Mouse (Mus musculus) heart, embryonic 15.5 days (tissue): ENCODE data around the gene Il17rb. TPM values are rescaled to one million over a fixed set of nuclear protein-coding genes. Genes with fewer than 3 reads are reported as not detected.

ENCODE experiments used
- ATAC-seq: fragments of 200-750 bp; cut with Nextera tagmentation; replicated peaks from 2 replicates; pipeline ENCODE4 v1.8.0; 2017; ENCODE audit warnings: low read depth, moderate TSS enrichment; ENCODE audit not compliant: insufficient number of reproducible peaks, insufficient read depth, low FRiP score
- H3K27ac ChIP-seq: fragments of 300-500 bp; sonication (generic); 2 replicates; pipeline ENCODE4 v1.5.1; 2015; ENCODE audit warnings: mild to moderate bottlenecking, inconsistent platforms
- H3K27me3 ChIP-seq: fragments of 300-500 bp; sonication (generic); 2 replicates; pipeline ENCODE4 v1.6.1; 2015; ENCODE audit warnings: inconsistent platforms
- H3K36me3 ChIP-seq: fragments of 300-500 bp; sonication (generic); 2 replicates; pipeline ENCODE4 v1.6.1; 2015; ENCODE audit warnings: mild to moderate bottlenecking, inconsistent platforms
- H3K4me1 ChIP-seq: fragments of 300-500 bp; sonication (generic); replicated peaks from 2 replicates; pipeline ENCODE4 v1.6.1; 2015; ENCODE audit warnings: inconsistent platforms
- H3K4me2 ChIP-seq: fragments of 300-500 bp; sonication (generic); 2 replicates; pipeline ENCODE4 v1.6.1; 2015; ENCODE audit warnings: inconsistent platforms, mild to moderate bottlenecking, moderate library complexity
- H3K4me3 ChIP-seq: fragments of 300-500 bp; sonication (generic); 2 replicates; pipeline ENCODE4 v1.5.1; 2015; ENCODE audit warnings: mild to moderate bottlenecking, inconsistent platforms
- H3K9ac ChIP-seq: fragments of 300-500 bp; sonication (generic); 2 replicates; pipeline ENCODE4 v1.6.1; 2015; ENCODE audit warnings: mild to moderate bottlenecking, inconsistent platforms
- H3K9me3 ChIP-seq: fragments of 300-500 bp; sonication (generic); replicated peaks from 2 replicates; pipeline ENCODE4 v1.6.1; 2016; ENCODE audit warnings: inconsistent platforms
- WGBS: fragments of 180-500 bp; shearing (Covaris S2); methylation state at CpG from one replicate; pipeline ENCODE4 v1.1.7; 2015; ENCODE audit warnings: mixed read lengths; 5-methylcytosine and 5-hydroxymethylcytosine counted together
- polyA plus RNA-seq: library from polyadenylated mRNA; unstranded; fragments of >200 nt; fragmentation: Nextera tagmentation; extraction: Ambion mirVana; gene quantifications from 2 replicates; pipeline ENCODE4 v1.2.1, GENCODE M21; 2015

Gene Il17rb
- polyA plus RNA-seq: 0.62 and 3.0 TPM in 2 replicates

DNA sequence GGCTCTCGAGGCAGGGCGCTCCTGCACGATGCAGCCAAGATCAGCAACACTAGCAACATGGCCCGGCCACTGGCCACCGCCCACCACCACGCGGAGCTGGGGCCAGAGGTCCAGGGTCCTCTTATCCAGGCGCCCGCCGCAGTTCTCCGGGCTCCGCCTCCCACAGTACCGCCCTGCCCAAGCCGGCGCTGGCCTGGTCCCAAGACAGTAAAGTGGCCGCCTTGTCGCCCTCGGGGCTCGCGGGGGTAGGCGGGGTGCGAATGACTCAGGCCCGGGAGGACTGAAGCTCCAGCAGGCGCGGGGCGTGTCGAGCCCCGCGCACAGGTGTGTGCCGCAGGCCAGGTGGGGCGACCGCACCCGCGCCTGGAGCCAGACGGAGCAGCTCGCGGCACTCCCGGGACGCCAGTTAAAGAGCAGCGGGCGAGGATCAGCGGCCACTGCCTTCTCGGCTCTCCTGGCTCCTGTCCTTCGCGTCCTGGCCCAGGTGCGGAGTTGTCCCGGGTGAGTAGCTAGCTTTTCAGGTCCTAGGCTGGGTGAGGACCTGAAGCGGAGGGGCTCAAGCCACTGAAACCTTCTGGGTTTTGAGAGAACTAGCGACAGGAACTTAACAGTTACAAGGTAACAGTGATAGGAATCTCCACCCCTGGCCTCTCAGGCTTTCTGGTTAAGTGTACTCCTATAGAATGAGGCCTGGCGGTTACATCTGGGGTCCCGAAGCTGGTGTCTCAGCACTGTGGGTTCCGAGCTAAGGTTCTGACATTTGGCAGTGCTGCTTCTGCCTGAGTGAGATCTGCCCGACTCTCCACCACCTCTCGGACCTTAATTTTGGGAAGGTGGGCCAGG lies at the start of gene Il17rb, which contains the start of gene Chdh:
Gene Il17rb, minus strand, starts transcription at position 164 of the 843 bp plus-strand sequence.
Gene Chdh, plus strand, starts transcription at position 291 of the 843 bp plus-strand sequence.
- Histone ChIP-seq H3K9me3 (no peaks in the 10 kb centered on the region), H3K4me2 (peak within 1 kb of the TSS; percentile 85), H3K4me1 (peaks cover 20% of the 10 kb centered on the region), H3K27ac (peak within 1 kb of the TSS; percentile 32; the same call in 1 of the 2 replicates), H3K27me3 (peaks cover 31% of the 10 kb centered on the region), H3K36me3 (no peaks in the 10 kb centered on the region), H3K4me3 (peak within 1 kb of the TSS; percentile 47), H3K9ac (peak within 1 kb of the TSS; percentile 47; the same call in 1 of the 2 replicates)
- 8% methylated on average over 54 of the region's 54 CpGs for WGBS
- peak; percentile 47 for ATAC-seq

DNA sequence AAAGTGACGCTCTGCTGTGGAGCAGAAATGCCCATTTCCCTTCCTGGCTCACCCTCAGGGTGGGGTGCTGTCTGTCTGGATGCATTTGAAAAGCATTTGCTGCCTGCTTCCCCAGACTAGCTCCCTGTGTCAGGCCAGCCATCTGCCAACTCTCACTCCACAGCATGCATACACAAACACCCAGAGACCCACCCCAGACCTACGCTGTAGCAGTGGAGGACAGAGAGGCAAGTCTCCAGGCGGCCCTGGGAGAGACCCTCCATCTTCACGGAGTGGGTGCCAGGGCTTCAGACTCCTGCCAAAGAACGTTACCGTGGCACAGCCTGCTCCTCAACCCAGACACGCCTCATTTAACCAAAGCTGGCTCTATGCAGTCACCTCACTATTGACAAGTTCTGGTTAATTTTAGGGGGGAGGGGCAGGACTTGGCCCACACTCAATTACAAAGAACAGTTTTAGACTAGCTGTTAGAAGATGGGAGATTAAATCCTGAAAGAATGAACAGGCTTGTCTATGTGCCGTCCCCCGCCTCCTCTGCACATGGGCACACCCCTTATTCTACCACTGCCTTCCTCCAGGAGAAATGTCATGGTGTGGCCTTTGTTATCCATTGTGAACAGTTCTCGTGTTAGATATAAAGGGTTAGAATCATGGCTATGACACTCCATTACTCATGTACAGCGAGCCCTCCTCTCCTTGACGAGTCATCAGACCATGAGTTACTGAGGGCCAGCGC lies 47.5 kb upstream of the Il17rb start:
- H3K36me3 ChIP-seq: no peaks in the 10 kb centered on the region
- H3K27ac ChIP-seq: 0 out of 2 replicates have a peak overlapping the region, but pooled peaks have one; percentile 15
- H3K4me2 ChIP-seq: no peak overlapping the region
- ATAC-seq: no peak; the same call in 1 of the 2 replicates
- 56% methylated on average over 13 of the region's 13 CpGs for WGBS
- H3K4me1 ChIP-seq: peaks cover 8% of the 10 kb centered on the region; the same call in 1 of the 2 replicates
- H3K27me3 ChIP-seq: no peaks in the 10 kb centered on the region
- H3K9ac ChIP-seq: no peak overlapping the region
- no peaks in the 10 kb centered on the region for H3K9me3 ChIP-seq
- H3K4me3 ChIP-seq: no peak overlapping the region

DNA sequence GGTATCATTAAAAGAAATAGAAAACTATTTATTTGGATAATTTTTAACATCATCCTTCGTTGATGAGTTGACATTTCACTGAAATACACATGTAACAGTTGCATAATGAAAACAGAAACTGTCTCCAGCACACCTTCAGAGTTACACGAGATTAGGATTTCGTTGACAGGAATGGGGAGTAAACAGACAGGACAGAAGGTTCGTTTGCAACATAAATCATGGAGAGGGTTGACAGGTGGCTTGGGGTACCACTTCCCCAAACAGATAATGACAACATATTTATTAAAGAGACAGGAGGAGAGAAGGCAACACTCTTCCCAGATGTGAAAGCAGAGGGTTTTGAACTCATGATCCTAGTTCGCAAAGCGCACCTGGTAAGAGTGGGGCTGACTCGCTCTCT lies 46.2 kb upstream of the Il17rb start:
- Histone ChIP-seq H3K9me3 (no peaks in the 10 kb centered on the region), H3K4me3 (no peak overlapping the region), H3K9ac (no peak overlapping the region), H3K4me1 (peaks cover 8% of the 10 kb centered on the region; the same call in 1 of the 2 replicates), H3K36me3 (no peaks in the 10 kb centered on the region), H3K27ac (no peak overlapping the region), H3K27me3 (no peaks in the 10 kb centered on the region), H3K4me2 (no peak overlapping the region)
- 67% methylated on average over 7 of the region's 7 CpGs for WGBS
- no peak for ATAC-seq

DNA sequence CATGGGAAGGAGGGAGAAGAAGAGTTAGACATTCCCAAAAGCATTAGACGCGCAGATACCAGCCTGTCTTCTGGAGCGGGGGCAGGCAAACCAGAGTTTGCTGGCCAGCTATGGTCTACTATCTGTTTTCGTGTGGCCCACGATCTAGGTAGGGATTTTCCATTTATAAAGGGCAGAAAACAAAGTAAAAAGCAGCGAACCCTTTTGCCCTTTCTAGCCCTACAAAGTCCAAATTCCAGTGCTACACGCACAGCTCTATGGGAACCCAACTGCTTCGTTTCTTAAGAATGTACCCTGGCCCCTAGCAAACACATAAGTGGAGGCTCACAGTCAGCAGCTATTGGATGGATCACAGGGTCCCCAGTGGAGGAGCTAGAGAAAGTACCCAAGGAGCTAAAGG lies 41.6 kb upstream of the Il17rb start:
- H3K27me3 ChIP-seq: no peaks in the 10 kb centered on the region
- WGBS: 88% methylated on average over 8 of the region's 8 CpGs
- ATAC-seq: no peak

DNA sequence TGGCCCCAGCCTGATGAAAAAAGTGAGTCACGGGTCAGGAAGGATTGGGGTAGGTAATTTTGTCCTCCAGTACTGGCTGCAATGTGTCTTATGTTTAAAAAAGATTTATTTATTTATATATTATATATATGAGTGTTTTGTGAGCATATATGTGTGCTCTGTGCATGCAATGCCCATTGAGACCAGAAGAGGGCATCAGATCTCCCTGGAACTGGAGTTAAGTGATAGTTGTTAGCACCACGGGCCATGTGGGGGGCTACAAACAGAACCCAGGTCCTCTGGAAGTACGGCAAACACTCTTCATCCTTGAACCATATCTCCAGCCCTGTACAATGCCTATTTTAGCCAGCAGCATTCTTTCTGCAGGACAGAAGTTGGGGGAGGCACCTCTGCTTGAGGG lies 39.4 kb upstream of the Il17rb start:
- 84% methylated on average over 3 of the region's 3 CpGs for WGBS
- Histone ChIP-seq H3K36me3 (no peaks in the 10 kb centered on the region), H3K9me3 (no peaks in the 10 kb centered on the region), H3K4me1 (peaks cover 16% of the 10 kb centered on the region), H3K4me2 (no peak overlapping the region), H3K4me3 (no peak overlapping the region), H3K9ac (no peak overlapping the region), H3K27ac (no peak overlapping the region), H3K27me3 (no peaks in the 10 kb centered on the region)
- ATAC-seq: no peak

More for the DNA sequence above, 41.6 kb upstream of the Il17rb start:
- Histone ChIP-seq H3K36me3 (no peaks in the 10 kb centered on the region), H3K4me3 (no peak overlapping the region), H3K27ac (no peak overlapping the region), H3K9ac (no peak overlapping the region), H3K9me3 (no peaks in the 10 kb centered on the region), H3K4me1 (peaks cover 11% of the 10 kb centered on the region), H3K4me2 (no peak overlapping the region)

DNA sequence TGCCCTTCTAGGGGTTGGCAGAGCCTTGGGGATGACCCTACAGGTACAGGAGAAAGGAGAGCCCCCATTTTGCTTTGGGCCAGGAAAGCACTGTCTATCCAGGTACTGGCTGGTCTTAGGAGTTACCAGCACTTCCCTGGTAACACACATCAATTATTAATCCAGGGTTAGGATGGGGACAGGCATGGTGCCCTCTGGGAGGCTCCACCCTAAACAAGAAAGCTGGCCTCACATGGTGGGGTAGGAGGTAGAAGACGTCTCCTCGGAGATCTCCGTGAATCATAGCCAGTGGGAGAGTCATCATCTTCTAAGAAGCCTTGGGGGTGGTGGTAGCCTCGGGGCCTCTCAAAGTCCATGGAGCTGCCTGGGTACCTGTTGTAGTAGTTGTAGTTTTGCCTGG lies 38.3 kb upstream of the Il17rb start:
- WGBS: 89% methylated on average over 4 of the region's 4 CpGs
- Histone ChIP-seq H3K27me3 (no peaks in the 10 kb centered on the region), H3K36me3 (no peaks in the 10 kb centered on the region), H3K4me3 (no peak overlapping the region), H3K4me1 (peaks cover 16% of the 10 kb centered on the region), H3K9ac (no peak overlapping the region), H3K27ac (no peak overlapping the region), H3K9me3 (no peaks in the 10 kb centered on the region), H3K4me2 (no peak overlapping the region)
- no peak for ATAC-seq

DNA sequence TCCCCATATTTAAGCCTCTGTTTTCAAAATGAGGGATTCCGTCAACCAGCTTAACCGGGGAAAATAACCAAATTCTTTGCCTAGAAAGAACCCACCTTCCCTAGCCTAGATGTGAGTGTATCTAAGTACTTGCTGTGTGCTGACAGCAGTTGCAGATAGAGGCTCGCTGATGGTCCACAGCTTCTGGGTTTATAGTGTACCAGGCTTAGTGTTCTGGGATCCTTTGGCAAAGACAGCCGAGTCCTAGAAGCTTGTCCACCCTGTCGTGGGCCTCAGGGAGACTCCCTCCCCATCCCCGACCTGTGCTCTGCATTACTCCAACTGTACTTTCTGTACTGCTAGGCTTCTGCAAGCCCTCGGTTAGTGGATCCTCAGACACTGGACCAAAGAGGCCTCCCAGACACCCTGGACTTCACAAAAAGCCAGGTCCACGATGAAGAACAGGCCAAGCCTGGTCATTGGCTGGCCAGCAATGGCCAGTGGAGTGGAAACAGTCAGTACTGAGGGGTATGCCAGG lies 37.1 kb upstream of the Il17rb start:
- H3K4me2 ChIP-seq: no peak overlapping the region
- H3K4me1 ChIP-seq: peaks cover 16% of the 10 kb centered on the region
- H3K4me3 ChIP-seq: no peak overlapping the region
- peak overlapping the region; percentile 46 for H3K27ac ChIP-seq
- no peaks in the 10 kb centered on the region for H3K27me3 ChIP-seq
- no peaks in the 10 kb centered on the region for H3K9me3 ChIP-seq
- WGBS: 52% methylated on average over 8 of the region's 8 CpGs
- H3K9ac ChIP-seq: no peak overlapping the region
- no peak for ATAC-seq
- H3K36me3 ChIP-seq: no peaks in the 10 kb centered on the region

DNA sequence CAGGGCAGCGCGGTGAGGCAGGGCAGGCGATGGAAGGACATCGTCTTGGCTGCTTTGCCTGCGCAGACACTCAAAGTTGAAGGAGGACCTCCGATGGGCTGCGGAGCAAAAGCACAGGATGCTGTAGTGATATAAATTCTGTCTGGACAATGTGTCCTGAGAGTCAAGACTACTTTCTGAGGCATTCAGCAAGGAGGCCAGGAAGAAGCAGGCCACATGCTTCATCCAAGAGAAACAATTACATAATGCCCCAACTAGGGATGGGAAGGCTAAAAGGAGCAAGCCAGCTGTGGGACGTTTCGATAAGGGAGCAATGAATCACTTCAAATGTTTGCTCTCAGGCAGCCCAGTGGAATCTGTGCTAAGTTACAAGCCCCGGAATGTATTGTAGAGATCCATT lies 36.5 kb upstream of the Il17rb start:
- Histone ChIP-seq H3K27me3 (no peaks in the 10 kb centered on the region), H3K9me3 (no peaks in the 10 kb centered on the region), H3K36me3 (no peaks in the 10 kb centered on the region), H3K4me2 (0 out of 2 replicates have a peak overlapping the region, but pooled peaks have one; percentile 26), H3K4me3 (no peak overlapping the region), H3K27ac (peak overlapping the region; percentile 52), H3K9ac (no peak overlapping the region), H3K4me1 (peaks cover 16% of the 10 kb centered on the region)
- 63% methylated on average over 10 of the region's 10 CpGs for WGBS
- peak; percentile 32; the same call in 1 of the 2 replicates for ATAC-seq

DNA sequence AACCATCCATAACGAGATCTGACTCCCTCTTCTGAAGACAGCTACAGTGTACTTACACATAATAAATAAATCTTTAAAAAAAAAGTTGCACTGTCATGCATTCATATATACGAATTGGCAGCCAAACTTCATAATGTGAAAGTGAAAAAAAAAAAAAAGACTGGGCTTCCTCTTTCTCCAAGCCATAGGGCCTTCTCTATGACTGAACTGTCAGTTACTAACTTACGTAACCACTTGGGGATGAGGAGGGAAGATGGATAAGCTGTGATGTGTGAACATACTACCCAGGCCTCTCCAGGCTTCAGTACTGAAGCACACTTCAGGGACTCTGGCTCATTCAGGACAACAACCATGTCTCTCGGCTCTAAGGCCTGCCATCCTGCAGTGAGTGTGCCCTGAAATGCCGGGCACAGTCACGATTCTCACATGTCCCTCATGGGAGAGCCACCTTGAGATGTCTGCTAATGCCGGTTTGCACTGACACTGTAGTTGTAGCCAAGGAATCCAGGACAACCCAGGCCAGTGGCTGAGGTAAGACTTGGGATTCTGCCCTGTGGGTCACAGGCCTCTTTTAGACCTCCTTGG lies 34.8 kb upstream of the Il17rb start:
- H3K36me3 ChIP-seq: no peaks in the 10 kb centered on the region
- H3K9ac ChIP-seq: no peak overlapping the region
- no peak overlapping the region for H3K4me3 ChIP-seq
- whole genome bisulfite sequencing: 75% methylated on average over 7 of the region's 7 CpGs
- H3K4me1 ChIP-seq: peaks cover 16% of the 10 kb centered on the region
- ATAC-seq: no peak
- H3K27ac ChIP-seq: no peak overlapping the region
- no peak overlapping the region for H3K4me2 ChIP-seq
- H3K27me3 ChIP-seq: no peaks in the 10 kb centered on the region
- no peaks in the 10 kb centered on the region for H3K9me3 ChIP-seq

DNA sequence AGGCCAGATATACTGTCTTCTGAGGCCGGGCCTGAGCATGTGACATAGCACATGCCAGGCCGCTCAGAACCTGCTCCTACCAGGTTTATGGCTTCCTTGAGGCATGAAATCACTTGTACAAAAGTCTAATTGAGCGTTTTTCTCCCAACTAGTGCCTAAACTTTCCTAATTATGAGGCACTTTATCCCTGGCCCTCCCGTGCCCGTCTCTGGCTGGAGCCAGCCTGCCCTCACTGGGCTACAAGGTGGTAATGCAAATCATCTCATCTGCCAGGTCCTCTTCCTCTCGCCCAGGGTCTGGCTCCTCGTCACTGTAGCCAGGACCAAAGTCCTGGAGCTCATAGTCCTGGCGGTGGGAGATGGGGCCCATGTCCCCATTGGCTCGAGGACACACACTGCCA lies 33.1 kb upstream of the Il17rb start:
- Histone ChIP-seq H3K9me3 (no peaks in the 10 kb centered on the region), H3K4me3 (no peak overlapping the region), H3K36me3 (no peaks in the 10 kb centered on the region), H3K4me2 (no peak overlapping the region), H3K27me3 (no peaks in the 10 kb centered on the region), H3K4me1 (peaks cover 16% of the 10 kb centered on the region), H3K27ac (no peak overlapping the region), H3K9ac (no peak overlapping the region)
- WGBS: 81% methylated on average over 9 of the region's 9 CpGs
- ATAC-seq: no peak

DNA sequence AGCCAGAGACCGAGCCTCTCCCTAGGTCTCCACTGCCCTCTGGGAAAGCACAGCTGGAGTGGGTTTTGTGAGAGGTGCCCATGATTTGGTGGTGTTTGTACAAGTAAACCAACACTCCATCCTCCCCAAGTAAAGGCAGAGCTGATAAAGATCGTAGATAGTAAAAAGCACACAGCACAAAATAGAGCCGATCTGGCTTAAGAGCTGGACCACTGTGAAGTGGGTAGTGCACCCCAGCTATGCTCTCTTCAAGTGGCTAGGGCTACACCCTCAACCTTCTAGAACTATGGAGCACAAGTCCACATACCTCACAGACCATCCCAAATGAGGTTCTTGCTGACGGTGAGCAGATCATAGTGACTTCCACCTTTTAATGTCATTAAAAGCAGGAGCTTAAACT lies 30.7 kb upstream of the Il17rb start:
- Histone ChIP-seq H3K9ac (no peak overlapping the region), H3K27me3 (no peaks in the 10 kb centered on the region), H3K4me1 (no peaks in the 10 kb centered on the region), H3K4me3 (no peak overlapping the region), H3K9me3 (no peaks in the 10 kb centered on the region), H3K27ac (no peak overlapping the region), H3K36me3 (no peaks in the 10 kb centered on the region), H3K4me2 (no peak overlapping the region)
- no peak for ATAC-seq
- 60% methylated on average over 4 of the region's 4 CpGs for WGBS
